Mouse (Mus musculus) cortical plate, adult 2 months (tissue): ENCODE results near the gene Ntm. TPM values are rescaled to one million over a fixed set of nuclear protein-coding genes. Genes with fewer than 3 reads are reported as not detected.

ENCODE experiments used
- H3K27ac ChIP-seq: fragments of 200-500 bp; 2 replicates; pipeline ENCODE4 v1.5.1; 2012; ENCODE audit warnings: low read length, control low read depth, inconsistent platforms; ENCODE audit not compliant: insufficient read depth
- H3K4me1 ChIP-seq: fragments of 200-500 bp; 2 replicates; pipeline ENCODE4 v1.6.1; 2011; ENCODE audit warnings: low read length; ENCODE audit not compliant: control insufficient read depth, insufficient read depth
- H3K4me3 ChIP-seq: fragments of 200-500 bp; 2 replicates; pipeline ENCODE4 v1.5.1; 2011; ENCODE audit warnings: mild to moderate bottlenecking, low read length, control low read depth; ENCODE audit not compliant: insufficient read depth
- CTCF ChIP-seq: fragments of 200-500 bp; IDR thresholded peaks from 2 replicates; pipeline ENCODE4 v1.5.1; 2011; ENCODE audit warnings: mild to moderate bottlenecking, control low read depth, low read length; ENCODE audit not compliant: insufficient read depth; ENCODE audit errors: extremely low read depth
- POLR2A ChIP-seq: fragments of 200-500 bp; IDR thresholded peaks from 2 replicates; pipeline ENCODE4 v1.6.1; 2011; ENCODE audit warnings: mild to moderate bottlenecking, low read length, control low read depth; ENCODE audit not compliant: insufficient read depth; ENCODE audit errors: extremely low read depth
- polyA plus RNA-seq: library from polyadenylated mRNA; depleted of rRNA; stranded (reverse); fragments of >200 nt; gene quantifications from 2 replicates; pipeline ENCODE4 v1.2.3, GENCODE M21; 2012

Gene Ntm
- polyA plus RNA-seq, 1 experiment, result 169 TPM

DNA sequence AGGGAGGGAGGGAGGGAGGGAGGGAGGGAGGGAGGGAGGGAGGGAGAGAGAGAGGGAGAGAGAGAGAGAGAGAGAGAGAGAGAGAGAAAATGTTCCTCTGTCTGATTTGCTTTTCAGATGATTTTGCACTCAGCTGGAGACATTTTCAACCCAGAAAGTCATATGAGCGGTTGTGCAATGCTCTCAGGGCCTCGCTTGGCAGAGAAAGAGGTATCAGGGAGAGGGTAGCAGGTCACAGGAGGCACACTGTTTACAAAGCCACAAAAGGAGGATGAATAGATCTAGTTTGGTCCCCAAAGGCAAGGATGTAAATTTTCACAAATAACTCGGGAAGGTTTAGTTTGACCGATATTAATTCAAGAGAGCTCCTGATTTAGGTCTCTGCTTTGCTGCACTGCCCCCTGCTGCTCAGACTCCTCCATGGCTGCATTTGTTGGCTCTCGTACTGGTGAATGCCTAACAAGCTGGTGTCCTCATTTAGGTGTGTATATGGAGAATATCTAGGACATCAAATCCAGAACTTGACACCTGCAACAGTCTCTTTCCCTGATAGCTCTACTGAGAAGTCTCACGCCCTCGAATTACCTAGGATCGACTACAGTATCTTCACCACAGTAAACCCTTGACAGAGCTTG, 377.1 kb downstream of the Ntm start:
- Histone ChIP-seq H3K4me3 (no peak overlapping the region), H3K27ac (no peak overlapping the region), H3K4me1 (peaks cover 3% of the 10 kb centered on the region; the same call in 1 of the 2 replicates)
- TF ChIP-seq POLR2A (no peak), CTCF (peak; percentile 73)

DNA sequence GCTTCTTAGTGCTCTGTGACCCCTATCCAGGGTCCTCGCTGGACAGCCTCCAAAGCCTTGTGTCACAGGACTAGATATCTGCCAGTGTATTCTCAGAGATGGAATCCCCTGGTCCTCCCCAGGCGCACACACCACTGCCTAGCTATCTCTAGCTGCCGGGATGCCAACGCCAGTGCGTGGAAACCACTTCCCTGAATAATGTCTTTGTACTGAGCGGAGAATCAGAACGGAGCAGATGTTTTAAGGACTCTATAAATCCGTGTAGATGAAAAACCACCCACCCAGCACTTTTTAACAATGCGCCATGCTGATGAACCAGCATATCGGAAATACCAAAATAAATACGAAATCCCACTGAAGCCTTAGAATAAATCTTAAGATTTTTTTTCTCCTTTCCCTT, 384.7 kb downstream of the Ntm start:
- no peaks in the 10 kb centered on the region for H3K4me1 ChIP-seq
- H3K27ac ChIP-seq, result no peak overlapping the region
- no peak for TF ChIP-seq CTCF
- TF ChIP-seq POLR2A, result no peak

DNA sequence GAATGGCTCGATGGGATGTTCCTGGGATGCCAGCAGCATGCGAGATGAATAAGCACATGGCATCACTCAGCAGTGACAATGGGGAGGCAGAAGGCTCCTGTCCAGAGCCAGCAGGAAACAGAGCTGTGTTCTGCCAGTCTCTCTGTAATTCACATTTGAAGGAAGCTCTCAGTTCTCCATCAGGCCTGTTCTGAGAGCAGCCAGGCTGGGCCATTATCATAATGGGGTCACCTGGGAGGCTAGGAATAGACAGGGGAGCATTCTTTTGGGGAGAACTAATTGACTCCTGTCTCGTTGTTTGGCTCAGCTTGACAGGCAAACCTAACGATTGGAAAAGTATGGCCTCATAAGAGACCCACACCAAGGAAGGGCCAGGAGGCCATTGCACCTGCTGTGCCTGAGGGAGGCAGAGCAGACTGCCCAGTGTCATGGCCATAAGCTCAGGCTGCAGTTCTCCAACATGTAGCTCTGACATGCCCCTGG, 386.8 kb downstream of the Ntm start:
- no peaks in the 10 kb centered on the region for H3K4me1 ChIP-seq
- no peak overlapping the region for H3K27ac ChIP-seq
- no peak overlapping the region for H3K4me3 ChIP-seq
- TF ChIP-seq CTCF (no peak), POLR2A (no peak)

More for the DNA sequence above, 384.7 kb downstream of the Ntm start:
- H3K4me3 ChIP-seq, result no peak overlapping the region

DNA sequence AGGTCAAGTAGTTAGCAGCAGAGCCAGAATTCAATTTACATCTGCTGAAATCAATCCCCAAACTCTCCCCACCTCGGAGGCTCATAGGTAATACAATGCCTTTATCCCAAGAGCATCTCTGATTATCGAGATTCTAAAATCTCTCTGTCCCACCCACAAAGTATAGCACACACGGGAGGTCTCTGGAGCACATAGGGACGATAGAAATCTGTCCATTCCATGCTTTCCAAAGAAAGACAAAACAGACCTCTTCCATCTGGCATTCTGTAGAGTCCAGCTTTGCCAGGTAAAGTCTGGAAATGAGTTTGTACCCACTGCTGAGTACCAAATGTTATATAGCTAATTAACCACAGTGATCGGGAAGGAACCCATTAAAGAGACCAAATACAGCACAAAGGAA, 388.4 kb downstream of the Ntm start:
- no peaks in the 10 kb centered on the region; the same call in 1 of the 2 replicates for H3K4me1 ChIP-seq
- H3K4me3 ChIP-seq, result no peak overlapping the region
- no peak overlapping the region for H3K27ac ChIP-seq
- no peak for TF ChIP-seq CTCF
- TF ChIP-seq POLR2A, result no peak

DNA sequence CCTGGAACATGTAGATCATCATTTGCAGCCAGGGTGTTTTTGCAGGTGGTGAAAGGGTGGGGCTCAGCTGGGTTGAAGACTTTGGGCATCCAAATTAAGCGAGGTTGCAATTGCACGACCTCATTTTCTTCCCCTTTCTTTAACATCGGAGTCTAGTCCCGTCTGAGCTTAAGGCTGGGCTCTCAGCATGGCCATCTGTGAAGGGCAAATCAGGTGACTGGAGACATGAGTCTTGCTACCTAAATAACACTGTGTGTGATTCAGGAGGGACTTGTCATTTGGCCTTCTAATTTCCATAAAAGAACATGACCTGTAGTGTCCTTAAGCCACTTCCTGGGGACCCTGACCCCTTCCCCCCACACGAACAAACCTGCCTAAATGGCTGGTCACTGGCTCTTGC, 394.4 kb downstream of the Ntm start:
- TF ChIP-seq CTCF, result no peak
- no peak for TF ChIP-seq POLR2A
- Histone ChIP-seq H3K4me3 (no peak overlapping the region), H3K27ac (no peak overlapping the region), H3K4me1 (peaks cover 4% of the 10 kb centered on the region)

DNA sequence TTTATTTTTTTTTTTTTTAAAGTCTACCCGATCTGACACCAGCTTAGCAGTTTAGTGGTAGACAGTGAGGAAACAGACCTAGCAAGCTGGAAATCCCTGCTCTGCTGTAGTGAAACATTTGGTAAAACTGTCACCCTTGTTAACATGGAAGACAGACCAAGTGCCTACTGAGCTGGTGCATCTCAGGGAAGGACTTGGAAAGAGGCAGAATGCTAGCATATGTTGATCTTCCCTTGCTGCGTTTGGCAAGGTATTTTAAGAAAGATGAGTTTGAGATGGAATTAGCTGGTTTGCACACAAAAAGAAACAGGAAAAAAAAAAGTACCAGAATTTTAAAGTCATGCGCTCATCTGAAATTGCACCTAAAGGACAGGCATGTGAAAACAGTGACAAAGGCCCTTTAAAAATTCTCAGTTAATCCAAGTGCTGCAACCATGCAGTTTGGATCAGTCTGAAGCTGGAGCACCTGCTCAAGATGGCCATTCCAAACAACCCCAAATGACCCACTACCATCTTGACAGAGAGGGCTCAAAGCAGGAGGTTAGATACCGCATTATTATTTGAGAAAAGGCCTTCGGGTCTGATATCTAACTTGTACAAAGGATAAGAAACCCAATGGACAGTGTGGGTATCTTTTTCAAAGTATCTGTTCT, 400.4 kb downstream of the Ntm start:
- H3K4me3 ChIP-seq, result no peak overlapping the region
- H3K4me1 ChIP-seq, result peaks cover 9% of the 10 kb centered on the region
- TF ChIP-seq CTCF (no peak), POLR2A (no peak)
- H3K27ac ChIP-seq, result no peak overlapping the region

DNA sequence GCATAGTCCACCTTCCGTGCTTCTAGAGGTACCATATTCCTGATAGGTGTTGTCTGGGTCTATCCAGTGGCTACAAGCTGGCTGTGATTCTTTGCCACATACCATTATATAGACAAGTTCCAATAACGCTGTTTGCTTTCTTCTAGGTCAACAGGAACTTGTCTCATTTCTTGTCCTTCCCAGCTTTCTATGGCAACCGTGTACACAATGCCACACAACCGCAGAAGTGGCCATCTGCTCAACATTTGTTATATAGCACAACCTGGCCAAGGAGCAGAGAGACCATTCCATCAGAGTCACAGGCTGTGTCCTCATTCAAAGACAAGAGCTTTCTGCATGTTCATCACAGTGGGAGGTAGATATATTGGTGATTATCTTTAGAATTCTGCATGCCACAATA, 404.0 kb downstream of the Ntm start:
- Histone ChIP-seq H3K27ac (no peak overlapping the region), H3K4me1 (peaks cover 12% of the 10 kb centered on the region), H3K4me3 (no peak overlapping the region)
- TF ChIP-seq POLR2A (no peak), CTCF (no peak)

DNA sequence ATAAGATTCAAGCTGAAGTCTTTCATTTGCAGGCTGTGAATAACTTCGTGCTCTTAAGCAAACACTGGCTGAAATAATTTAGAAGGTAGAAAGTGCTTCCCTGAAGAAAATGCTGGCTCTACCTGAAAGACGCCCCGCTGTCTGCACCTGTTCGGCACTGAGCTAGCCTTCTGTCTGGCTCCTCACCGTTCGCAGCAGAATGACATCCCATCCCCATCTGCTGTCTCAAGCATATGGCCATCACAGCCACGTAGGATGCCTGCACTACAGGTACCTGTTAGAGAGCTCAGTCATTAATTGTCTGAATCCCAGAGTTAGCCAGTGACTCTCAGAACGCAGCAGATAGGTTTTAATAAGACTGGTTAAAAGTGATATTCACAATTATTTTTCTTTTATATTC, 412.4 kb downstream of the Ntm start:
- Histone ChIP-seq H3K27ac (no peak overlapping the region), H3K4me1 (no peaks in the 10 kb centered on the region), H3K4me3 (no peak overlapping the region)
- TF ChIP-seq POLR2A, result no peak
- TF ChIP-seq CTCF, result no peak

DNA sequence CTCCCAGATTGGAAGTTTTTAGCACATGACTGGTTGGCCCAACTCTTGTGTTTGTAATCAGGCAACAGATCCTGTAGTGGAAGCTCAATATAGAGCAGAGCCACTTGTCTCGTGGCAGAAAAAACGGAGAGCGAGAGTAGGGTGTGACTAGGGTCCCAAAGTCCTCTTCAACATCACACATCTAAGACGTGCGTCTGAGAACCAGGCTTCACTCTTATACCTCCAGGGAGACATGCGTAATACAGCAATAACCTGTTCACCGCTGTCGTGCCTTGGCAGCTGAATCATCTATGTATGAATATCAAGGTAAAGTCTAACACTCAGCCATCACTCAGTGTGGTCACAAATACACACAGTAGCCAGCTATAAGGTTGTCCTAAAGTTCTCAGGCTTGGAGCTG, 412.8 kb downstream of the Ntm start:
- no peak for TF ChIP-seq CTCF
- TF ChIP-seq POLR2A, result no peak
- Histone ChIP-seq H3K4me1 (no peaks in the 10 kb centered on the region), H3K27ac (no peak overlapping the region), H3K4me3 (no peak overlapping the region)

DNA sequence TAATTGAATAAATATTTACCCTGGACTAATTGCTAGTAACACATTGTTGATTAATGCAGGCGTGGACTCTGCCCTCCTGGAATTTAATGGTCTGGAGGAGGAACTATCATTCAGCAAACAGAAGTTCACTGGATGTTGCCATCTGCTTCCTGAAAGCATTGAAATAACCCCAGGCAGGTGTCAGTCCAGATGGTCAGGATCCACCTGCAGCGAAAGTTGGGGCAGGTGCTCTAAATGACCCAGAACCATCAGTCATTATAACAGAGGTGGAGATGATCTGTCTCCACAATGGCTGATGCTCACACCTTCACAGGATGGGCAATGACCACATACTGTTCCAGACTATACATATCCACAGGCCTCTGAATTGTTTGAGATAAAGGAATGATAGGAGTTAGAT, 426.5 kb downstream of the Ntm start:
- no peak overlapping the region for H3K4me3 ChIP-seq
- H3K4me1 ChIP-seq, result peaks cover 8% of the 10 kb centered on the region
- H3K27ac ChIP-seq, result no peak overlapping the region
- TF ChIP-seq POLR2A (no peak), CTCF (no peak)
